Mouse (Mus musculus): ENCODE measurements around the gene Cradd.

DNA sequence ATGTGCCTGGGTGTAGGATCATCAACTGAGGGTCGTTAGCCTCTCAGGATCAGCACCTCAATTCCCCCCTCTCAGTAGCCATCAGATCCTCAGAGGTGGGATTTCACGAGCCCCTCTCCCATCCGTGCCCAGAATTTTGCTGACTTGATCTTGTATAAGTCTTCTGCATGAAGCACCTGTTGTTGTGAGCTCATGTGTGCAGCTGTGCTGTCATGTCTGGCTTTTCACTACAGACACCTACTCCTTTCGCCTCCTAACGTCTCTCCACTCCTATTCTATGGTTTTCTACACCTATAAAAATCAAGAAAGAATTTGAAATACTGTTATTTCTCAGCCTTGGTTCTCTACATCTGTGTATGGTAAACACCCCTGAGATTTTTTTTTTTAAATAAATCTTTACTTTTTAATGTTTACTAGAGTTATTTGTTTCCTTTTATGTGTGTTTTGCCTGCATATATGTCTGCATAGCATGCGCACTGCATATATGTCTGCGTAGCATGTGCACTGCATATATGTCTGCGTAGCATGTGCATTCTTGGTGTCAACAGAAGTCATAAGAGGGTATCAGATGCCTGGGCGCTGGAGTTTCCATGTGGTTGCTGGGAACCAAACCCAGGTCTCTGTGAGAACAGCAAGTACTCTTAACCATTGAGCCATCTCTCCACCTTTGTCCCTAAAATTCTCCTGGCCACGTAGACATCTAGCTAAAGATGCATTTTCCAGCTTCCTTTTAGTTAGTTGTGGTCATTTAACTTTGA lies 19.1 kb upstream of the Cradd start:
- TF ChIP-seq POLR2A (IDR thresholded peaks at IDR 0.05; ENCODE audit: insufficient read length, low read depth) (no peak), E2F4 (IDR thresholded peaks at IDR 0.05; ENCODE audit: insufficient read depth) (no peak), POLR2AphosphoS2 (IDR thresholded peaks at IDR 0.05; ENCODE audit: insufficient read length, low read depth) (no peak)
